Mouse (Mus musculus) splenic B cell, adult 2 months (primary cell): ENCODE measurements around the gene Ngdn.
"Not testable (repeated sequence)": the region's sequence is repeated elsewhere in the genome, so short reads cannot be mapped to it uniquely, and the experiment has no call there.

Experiments
- DNase-seq: peaks from one replicate; pipeline ENCODE4 v3.0.0-alpha.2; 2011; ENCODE audit warnings: low read depth, low spot score
- H3K27me3 ChIP-seq: 2 replicates; pipeline ENCODE4 v1.6.1; 2012; ENCODE audit warnings: mild to moderate bottlenecking, low read length, moderate library complexity, mixed read lengths; ENCODE audit not compliant: control insufficient read depth, poor library complexity, insufficient read depth, severe bottlenecking
- H3K36me3 ChIP-seq: 2 replicates; pipeline ENCODE4 v1.6.1; 2012; ENCODE audit warnings: mild to moderate bottlenecking, low read length, moderate library complexity, mixed read lengths; ENCODE audit not compliant: control insufficient read depth, poor library complexity, insufficient read depth, severe bottlenecking

The Ngdn gene

GRCm38 (mm10) chr14:55029034-55029698 lies 13.9 kb downstream of the Ngdn start:
- DNase-seq: peak; percentile 51
- no peaks in the 10 kb centered on the region for H3K36me3 ChIP-seq
- no peaks in the 10 kb centered on the region for H3K27me3 ChIP-seq

- Histone ChIP-seq H3K27me3 (no peaks in the 10 kb centered on the region), H3K36me3 (no peaks in the 10 kb centered on the region)
- DNase-seq: no peak
Observed at GRCm38 (mm10) chr14:55032695-55033225, 17.5 kb downstream of the Ngdn start.

GRCm38 (mm10) chr14:55043694-55044093 lies 28.4 kb downstream of the Ngdn start:
- not testable (repeated sequence) for DNase-seq, H3K36me3 ChIP-seq, H3K27me3 ChIP-seq

GRCm38 (mm10) chr14:55047971-55048531 lies 32.8 kb downstream of the Ngdn start:
- H3K36me3 ChIP-seq: no peaks in the 10 kb centered on the region
- no peaks in the 10 kb centered on the region for H3K27me3 ChIP-seq
- DNase-seq: no peak

GRCm38 (mm10) chr14:55052496-55052895 lies 37.2 kb downstream of the Ngdn start:
- DNase-seq: no peak
- H3K27me3 ChIP-seq: no peaks in the 10 kb centered on the region; the same call in 1 of the 2 replicates

GRCm38 (mm10) chr14:55053050-55053449 lies 37.8 kb downstream of the Ngdn start:
- Histone ChIP-seq H3K27me3 (no peaks in the 10 kb centered on the region; the same call in 1 of the 2 replicates), H3K36me3 (no peaks in the 10 kb centered on the region)
- no peak for DNase-seq

More at GRCm38 (mm10) chr14:55052496-55052895, 37.2 kb downstream of the Ngdn start:
- no peaks in the 10 kb centered on the region for H3K36me3 ChIP-seq

- Histone ChIP-seq H3K27me3 (no peaks in the 10 kb centered on the region; the same call in 1 of the 2 replicates), H3K36me3 (no peaks in the 10 kb centered on the region)
- DNase-seq: no peak
Observed at GRCm38 (mm10) chr14:55053708-55054190, 38.5 kb downstream of the Ngdn start.

GRCm38 (mm10) chr14:55054191-55054749 lies 39.0 kb downstream of the Ngdn start:
- no peak for DNase-seq
- Histone ChIP-seq H3K27me3 (no peaks in the 10 kb centered on the region; the same call in 1 of the 2 replicates), H3K36me3 (no peaks in the 10 kb centered on the region)

GRCm38 (mm10) chr14:55055167-55055834 lies 40.0 kb downstream of the Ngdn start:
- DNase-seq: no peak

GRCm38 (mm10) chr14:55059009-55059408 lies 43.8 kb downstream of the Ngdn start:
- Histone ChIP-seq H3K27me3 (no peaks in the 10 kb centered on the region; the same call in 1 of the 2 replicates), H3K36me3 (no peaks in the 10 kb centered on the region)
- no peak for DNase-seq

More at GRCm38 (mm10) chr14:55055167-55055834, 40.0 kb downstream of the Ngdn start:
- H3K36me3 ChIP-seq: no peaks in the 10 kb centered on the region
- no peaks in the 10 kb centered on the region; the same call in 1 of the 2 replicates for H3K27me3 ChIP-seq

GRCm38 (mm10) chr14:55059931-55060330 lies 44.7 kb downstream of the Ngdn start:
- DNase-seq: no peak
- no peaks in the 10 kb centered on the region; the same call in 1 of the 2 replicates for H3K27me3 ChIP-seq
- H3K36me3 ChIP-seq: no peaks in the 10 kb centered on the region

GRCm38 (mm10) chr14:55061845-55062244 lies 46.6 kb downstream of the Ngdn start:
- Histone ChIP-seq H3K36me3 (no peaks in the 10 kb centered on the region; the same call in 1 of the 2 replicates), H3K27me3 (no peaks in the 10 kb centered on the region; the same call in 1 of the 2 replicates)
- DNase-seq: no peak

- no peaks in the 10 kb centered on the region for H3K27me3 ChIP-seq
- DNase-seq: no peak
- no peaks in the 10 kb centered on the region; the same call in 1 of the 2 replicates for H3K36me3 ChIP-seq
Observed at GRCm38 (mm10) chr14:55062626-55063025, 47.4 kb downstream of the Ngdn start.

- Histone ChIP-seq H3K27me3 (no peaks in the 10 kb centered on the region), H3K36me3 (no peaks in the 10 kb centered on the region; the same call in 1 of the 2 replicates)
- no peak for DNase-seq
Observed at GRCm38 (mm10) chr14:55063117-55063516, 47.9 kb downstream of the Ngdn start.
